Mouse (Mus musculus) cerebellum, adult 8-10 months (tissue): ENCODE data around the gene Rpl22.

Experiments used
- DNase-seq: peaks from one replicate; pipeline ENCODE4 v3.0.0; 2022

Gene Rpl22

GRCm38 (mm10) chr4:152296874-152297861, 28.4 kb upstream of the Rpl22 start, which contains the start of gene Icmt:
Gene Icmt (plus strand): TSS chr4:152297227.
- DNase-seq: peak; percentile 99

GRCm38 (mm10) chr4:152298836-152299235, 26.7 kb upstream of the Rpl22 start:
- no peak for DNase-seq

- no peak for DNase-seq
Measured at GRCm38 (mm10) chr4:152300375-152300774, 25.2 kb upstream of the Rpl22 start.

GRCm38 (mm10) chr4:152302012-152302411, 23.5 kb upstream of the Rpl22 start:
- DNase-seq: no peak

GRCm38 (mm10) chr4:152303172-152303571, 22.4 kb upstream of the Rpl22 start:
- DNase-seq: no peak

GRCm38 (mm10) chr4:152304685-152305084, 20.9 kb upstream of the Rpl22 start:
- no peak for DNase-seq

GRCm38 (mm10) chr4:152305991-152306390, 19.6 kb upstream of the Rpl22 start:
- DNase-seq: no peak

- no peak for DNase-seq
Measured at GRCm38 (mm10) chr4:152307542-152307941, 18.0 kb upstream of the Rpl22 start.

GRCm38 (mm10) chr4:152312186-152312585, 13.4 kb upstream of the Rpl22 start:
- no peak for DNase-seq

GRCm38 (mm10) chr4:152313211-152313632, 12.3 kb upstream of the Rpl22 start:
- DNase-seq: no peak

GRCm38 (mm10) chr4:152313934-152314333, 11.6 kb upstream of the Rpl22 start:
- DNase-seq: no peak

- DNase-seq: no peak
Measured at GRCm38 (mm10) chr4:152315498-152316213, 9.9 kb upstream of the Rpl22 start.

GRCm38 (mm10) chr4:152317631-152318033, 7.9 kb upstream of the Rpl22 start:
- DNase-seq: no peak

GRCm38 (mm10) chr4:152318517-152319234, 6.9 kb upstream of the Rpl22 start, which contains the start of gene Rnf207:
Gene Rnf207 (minus strand): TSS chr4:152318993.
- peak; percentile 56 for DNase-seq

GRCm38 (mm10) chr4:152321464-152321863, 4.1 kb upstream of the Rpl22 start:
- DNase-seq: no peak

GRCm38 (mm10) chr4:152324641-152325562, 640 bp upstream of the Rpl22 start:
- no peak for DNase-seq

- no peak for DNase-seq
Measured at GRCm38 (mm10) chr4:152326543-152326942, 1.0 kb downstream of the Rpl22 start.

- peak; percentile 45 for DNase-seq
Measured at GRCm38 (mm10) chr4:152328691-152329090, 3.1 kb downstream of the Rpl22 start.

GRCm38 (mm10) chr4:152332952-152333351, 7.4 kb downstream of the Rpl22 start:
- DNase-seq: no peak

- no peak for DNase-seq
Measured at GRCm38 (mm10) chr4:152333587-152333986, 8.0 kb downstream of the Rpl22 start.

GRCm38 (mm10) chr4:152337772-152338171, 12.2 kb downstream of the Rpl22 start:
- no peak for DNase-seq
